Mouse (Mus musculus) small intestine, adult 2 months (tissue): Measurements from ENCODE around the gene Tmem125. TPM values are rescaled to one million over a fixed set of nuclear protein-coding genes. Genes with fewer than 3 reads are reported as not detected.

Experiments used
- H3K27ac ChIP-seq: fragments of 200-500 bp; 2 replicates; pipeline ENCODE4 v1.5.1; 2012; ENCODE audit warnings: low read depth, low read length, control low read depth, inconsistent platforms; ENCODE audit not compliant: insufficient read depth
- H3K27me3 ChIP-seq: fragments of 200-500 bp; 2 replicates; pipeline ENCODE4 v1.6.1; 2012; ENCODE audit warnings: mild to moderate bottlenecking, moderate library complexity, low read length, inconsistent platforms; ENCODE audit not compliant: control insufficient read depth, insufficient read depth
- H3K36me3 ChIP-seq: fragments of 200-500 bp; 2 replicates; pipeline ENCODE4 v1.6.1; 2012; ENCODE audit warnings: mild to moderate bottlenecking, low read length, control low read depth, inconsistent platforms; ENCODE audit not compliant: control insufficient read depth, insufficient read depth
- H3K4me1 ChIP-seq: fragments of 200-500 bp; 2 replicates; pipeline ENCODE4 v1.6.1; 2012; ENCODE audit warnings: low read length, inconsistent platforms, mixed read lengths; ENCODE audit not compliant: control insufficient read depth, insufficient read depth, insufficient read length
- H3K4me3 ChIP-seq: fragments of 200-500 bp; 2 replicates; pipeline ENCODE4 v1.5.1; 2012; ENCODE audit warnings: low read depth, mild to moderate bottlenecking, control low read depth, inconsistent platforms, low read length, moderate library complexity
- CTCF ChIP-seq: fragments of 200-500 bp; IDR thresholded peaks from 2 replicates; pipeline ENCODE4 v1.5.1; 2012; ENCODE audit warnings: low read depth, mild to moderate bottlenecking, control low read depth, inconsistent platforms, low read length, moderate library complexity, mixed read lengths; ENCODE audit not compliant: insufficient replicate concordance, insufficient read length; ENCODE audit errors: extremely low read depth
- POLR2A ChIP-seq: fragments of 200-500 bp; IDR thresholded peaks from 2 replicates; pipeline ENCODE4 v1.6.1; 2012; ENCODE audit warnings: low read depth, mild to moderate bottlenecking, control low read depth, inconsistent platforms, low read length, moderate library complexity
- WGBS: fragments of 180-500 bp; shearing (Covaris S2); methylation state at CpG from one replicate; pipeline ENCODE4 v1.1.7; 2018; 5-methylcytosine and 5-hydroxymethylcytosine counted together
- polyA plus RNA-seq: library from polyadenylated mRNA; depleted of rRNA; stranded (reverse); fragments of >200 nt; gene quantifications from 2 replicates; pipeline ENCODE4 v1.2.3, GENCODE M21; 2012

Tmem125 gene
- polyA plus RNA-seq, 1 experiment = 68.8 TPM

DNA sequence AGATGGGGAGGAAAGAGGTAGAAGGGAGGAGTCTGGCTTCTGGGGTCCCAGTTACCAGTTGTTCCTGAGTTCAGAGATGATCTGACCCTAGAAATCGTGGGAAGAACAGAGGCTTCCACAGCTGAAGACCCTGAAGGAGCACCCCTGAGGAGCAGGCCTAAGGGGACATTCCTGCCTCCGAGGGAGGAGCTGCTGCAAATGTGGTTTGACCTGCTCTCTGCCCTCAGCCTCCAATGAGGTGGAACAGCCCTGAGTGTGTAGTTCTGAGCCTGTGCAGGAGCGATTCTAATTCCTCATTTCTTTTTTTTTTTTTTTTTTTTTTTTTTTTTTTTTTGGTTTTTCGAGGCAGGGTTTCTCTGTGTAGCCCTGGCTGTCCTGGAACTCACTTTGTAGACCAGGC lies 10.7 kb downstream of the Tmem125 start:
- Histone ChIP-seq H3K4me3 (no peak overlapping the region), H3K36me3 (peaks cover 13% of the 10 kb centered on the region), H3K27me3 (no peaks in the 10 kb centered on the region), H3K4me1 (peaks cover 9% of the 10 kb centered on the region), H3K27ac (no peak overlapping the region)
- 69% methylated on average over 3 of the region's 4 CpGs for WGBS
- TF ChIP-seq POLR2A (no peak), CTCF (no peak)

- 75% methylated on average over 5 of the region's 5 CpGs for WGBS
- Histone ChIP-seq H3K27me3 (no peaks in the 10 kb centered on the region), H3K4me1 (peaks cover 11% of the 10 kb centered on the region), H3K36me3 (peaks cover 13% of the 10 kb centered on the region), H3K27ac (no peak overlapping the region), H3K4me3 (no peak overlapping the region)
- no peak for TF ChIP-seq CTCF
These were observed 11.2 kb downstream of the Tmem125 start for GRCm38 (mm10) chr4:118532663-118533062.

- no peaks in the 10 kb centered on the region for H3K27me3 ChIP-seq
- peaks cover 13% of the 10 kb centered on the region for H3K36me3 ChIP-seq
- H3K4me3 ChIP-seq = peak overlapping the region; percentile 70
- no peak for TF ChIP-seq CTCF
- TF ChIP-seq POLR2A = no peak
- H3K4me1 ChIP-seq = peaks cover 26% of the 10 kb centered on the region
- WGBS = 48% methylated on average over 6 of the region's 6 CpGs
- H3K27ac ChIP-seq = peak overlapping the region; percentile 97
These were observed 16.1 kb downstream of the Tmem125 start for GRCm38 (mm10) chr4:118527720-118528119.

DNA sequence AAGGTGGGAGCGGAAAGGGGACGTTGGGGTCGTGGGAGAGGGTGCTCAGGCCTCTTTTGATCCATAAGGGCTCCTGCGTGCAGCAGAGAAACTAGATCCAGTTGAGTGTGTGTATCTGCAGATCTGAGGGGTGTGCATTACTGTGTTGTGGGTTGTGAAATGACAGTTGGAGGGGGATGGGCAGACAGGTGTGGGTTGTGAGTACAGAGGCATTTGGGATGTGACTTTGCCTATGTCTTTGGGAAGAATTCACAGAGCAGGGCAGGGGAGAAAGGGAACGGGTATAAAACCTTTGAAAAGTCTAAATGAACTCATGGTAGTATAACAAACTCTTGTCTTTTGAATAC lies 16.5 kb downstream of the Tmem125 start:
- WGBS = 17% methylated on average over 5 of the region's 5 CpGs
- H3K4me3 ChIP-seq = peak overlapping the region; percentile 70
- H3K36me3 ChIP-seq = peaks cover 13% of the 10 kb centered on the region
- peaks cover 26% of the 10 kb centered on the region for H3K4me1 ChIP-seq
- H3K27ac ChIP-seq = peak overlapping the region; percentile 97
- H3K27me3 ChIP-seq = no peaks in the 10 kb centered on the region
- no peak for TF ChIP-seq CTCF
- TF ChIP-seq POLR2A = no peak

DNA sequence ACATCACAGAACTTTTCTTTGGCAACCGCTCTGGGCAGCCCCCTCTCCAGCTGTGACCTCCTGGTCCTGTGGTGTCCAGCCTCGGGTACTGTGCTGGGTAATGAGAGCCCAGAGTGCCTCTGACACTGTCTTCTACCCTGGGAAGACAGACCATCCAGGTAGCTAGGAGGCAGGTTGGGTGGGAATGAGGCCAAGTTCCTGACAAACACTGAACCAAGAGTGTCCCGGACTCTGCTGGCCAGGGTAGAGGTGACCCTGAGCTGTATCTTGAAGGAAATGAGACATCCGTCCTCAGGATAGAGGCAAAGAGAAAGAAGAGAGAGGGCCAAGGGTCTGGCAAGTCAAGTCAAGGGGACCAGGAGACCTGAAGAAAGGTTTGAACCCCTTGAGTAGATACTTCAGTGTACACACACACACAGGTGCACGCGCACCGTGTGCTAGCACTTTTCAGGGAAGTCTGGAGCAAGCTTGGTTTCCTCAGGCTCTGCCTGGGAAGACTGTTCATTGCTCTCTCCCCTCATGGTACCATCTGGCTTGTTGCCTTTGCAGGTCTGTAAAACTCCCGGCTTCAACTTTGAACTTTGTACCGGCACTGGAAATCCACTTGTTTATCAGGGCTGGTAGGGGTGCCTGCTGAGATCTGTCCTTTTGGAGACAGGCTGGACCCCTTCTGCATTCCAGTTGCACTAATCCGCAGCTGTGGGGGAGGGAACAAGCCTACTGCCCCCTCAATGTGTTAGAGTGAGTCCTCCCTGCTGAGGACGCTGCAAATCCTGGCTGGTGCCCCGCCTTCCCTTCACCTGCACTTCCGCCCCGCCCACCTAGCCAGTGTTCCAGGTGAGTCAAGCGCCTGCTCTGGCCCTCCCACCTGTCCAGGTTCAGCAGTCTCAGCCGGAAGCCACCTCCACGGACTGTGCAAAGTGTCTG lies 17.2 kb downstream of the Tmem125 start, which contains the start of gene 2610528J11Rik:
Gene 2610528J11Rik (plus strand): TSS at position 592 of the 927 bp plus-strand sequence.
- TF ChIP-seq CTCF = no peak
- peak; percentile 53; the same call in 1 of the 2 replicates for TF ChIP-seq POLR2A
- Histone ChIP-seq H3K4me1 (peaks cover 26% of the 10 kb centered on the region), H3K36me3 (peaks cover 13% of the 10 kb centered on the region), H3K27me3 (no peaks in the 10 kb centered on the region), H3K4me3 (peak within 1 kb of the TSS; percentile 70), H3K27ac (peak within 1 kb of the TSS; percentile 97)
- 23% methylated on average over 17 of the region's 17 CpGs for whole genome bisulfite sequencing

DNA sequence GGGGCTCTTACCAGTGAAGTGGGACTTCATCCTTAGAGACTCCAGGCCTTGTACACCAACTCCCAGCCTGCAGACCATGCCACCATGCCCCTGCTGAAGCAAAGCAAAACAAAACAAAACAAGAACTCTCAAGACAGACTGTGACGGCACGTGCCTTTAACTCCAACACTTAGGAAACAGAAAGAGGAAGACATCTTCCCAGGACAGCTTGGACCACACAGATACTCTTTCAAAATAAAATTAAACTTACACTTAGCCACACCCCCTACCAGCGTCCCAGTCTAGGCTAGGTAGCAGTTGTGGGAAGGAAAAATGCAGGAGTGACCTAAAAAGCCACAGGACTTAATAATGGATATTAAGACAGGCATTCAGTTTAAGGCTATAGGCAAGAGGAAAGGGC lies 18.1 kb downstream of the Tmem125 start:
- H3K4me3 ChIP-seq = no peak overlapping the region
- 63% methylated on average over 3 of the region's 3 CpGs for WGBS
- peaks cover 26% of the 10 kb centered on the region for H3K4me1 ChIP-seq
- no peak for TF ChIP-seq CTCF
- no peak for TF ChIP-seq POLR2A
- H3K36me3 ChIP-seq = peaks cover 12% of the 10 kb centered on the region
- H3K27ac ChIP-seq = peak overlapping the region; percentile 97
- no peaks in the 10 kb centered on the region for H3K27me3 ChIP-seq

DNA sequence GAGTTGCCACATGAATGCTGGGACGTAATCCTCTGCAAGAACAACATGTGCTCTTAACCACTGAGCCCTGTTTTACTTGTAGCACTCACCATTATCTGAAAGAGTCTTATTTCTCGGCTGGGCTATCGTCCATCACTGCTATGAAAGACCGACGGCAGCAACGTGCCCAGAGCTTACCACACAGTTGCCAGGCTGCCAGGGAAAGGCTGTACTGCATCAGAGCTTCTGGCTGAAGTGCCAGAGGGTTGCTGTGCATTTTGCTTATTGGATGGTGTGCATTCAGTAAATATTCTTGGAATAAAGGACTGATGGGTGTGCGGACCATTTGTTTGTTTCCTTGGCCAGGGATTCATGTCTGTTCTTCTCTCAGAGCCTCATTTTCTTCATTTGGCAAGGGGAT lies 19.9 kb downstream of the Tmem125 start:
- Histone ChIP-seq H3K27ac (no peak overlapping the region), H3K36me3 (no peaks in the 10 kb centered on the region), H3K4me1 (peaks cover 23% of the 10 kb centered on the region; the same call in 1 of the 2 replicates), H3K4me3 (no peak overlapping the region), H3K27me3 (no peaks in the 10 kb centered on the region)
- TF ChIP-seq CTCF (no peak), POLR2A (no peak)
- 78% methylated on average over 7 of the region's 7 CpGs for WGBS
